Mouse (Mus musculus) lung, embryonic 14.5 days (tissue): ENCODE data around the gene Cse1l. TPM values are rescaled to one million over a fixed set of nuclear protein-coding genes. Genes with fewer than 3 reads are reported as not detected.

Source experiments
- ATAC-seq: fragments of 200-750 bp; cut with Nextera tagmentation; 2 replicates; pipeline ENCODE4 v1.8.0; 2017; ENCODE audit warnings: mild to moderate bottlenecking, moderate TSS enrichment, moderate library complexity; ENCODE audit not compliant: insufficient read depth
- DNase-seq: peaks from one replicate; pipeline ENCODE4 v3.0.0-alpha.2; 2015
- H3K27ac ChIP-seq: fragments of 300-500 bp; sonication (generic); 2 replicates; pipeline ENCODE4 v1.5.1; 2014; ENCODE audit warnings: low read depth, mild to moderate bottlenecking, moderate library complexity
- H3K27me3 ChIP-seq: fragments of 300-500 bp; sonication (generic); 2 replicates; pipeline ENCODE4 v1.6.1; 2014; ENCODE audit warnings: low read length, control low read depth; ENCODE audit not compliant: insufficient read depth
- H3K36me3 ChIP-seq: fragments of 300-500 bp; sonication (generic); 2 replicates; pipeline ENCODE4 v1.6.1; 2014; ENCODE audit warnings: control low read depth; ENCODE audit not compliant: insufficient read depth
- H3K4me1 ChIP-seq: fragments of 300-500 bp; sonication (generic); 2 replicates; pipeline ENCODE4 v1.6.1; 2014; ENCODE audit warnings: antibody characterized with exemption, control low read depth; ENCODE audit not compliant: insufficient read depth
- H3K4me2 ChIP-seq: fragments of 300-500 bp; sonication (generic); 2 replicates; pipeline ENCODE4 v1.6.1; 2014; ENCODE audit warnings: mild to moderate bottlenecking
- H3K4me3 ChIP-seq: fragments of 300-500 bp; sonication (generic); 2 replicates; pipeline ENCODE4 v1.5.1; 2014; ENCODE audit warnings: low read depth, low read length
- H3K9ac ChIP-seq: fragments of 300-500 bp; sonication (generic); 2 replicates; pipeline ENCODE4 v1.6.1; 2014
- H3K9me3 ChIP-seq: fragments of 300-500 bp; sonication (generic); 2 replicates; pipeline ENCODE4 v1.6.1; 2016; ENCODE audit warnings: low read depth, low read length, control low read depth
- CTCF ChIP-seq: IDR thresholded peaks from 2 replicates; pipeline ENCODE4 v1.5.1; 2016; ENCODE audit warnings: antibody characterized with exemption, low read depth
- WGBS: fragments of 180-500 bp; shearing (Covaris S2); extraction: QIAGEN DNeasy Blood & Tissue Kit; methylation state at CpG from one replicate; pipeline ENCODE4 v1.1.7; 2014; 5-methylcytosine and 5-hydroxymethylcytosine counted together
- polyA plus RNA-seq: library from polyadenylated mRNA; unstranded; fragments of >200 nt; fragmentation: Nextera tagmentation; extraction: Ambion mirVana; gene quantifications from 2 replicates; pipeline ENCODE4 v1.2.1, GENCODE M21; 2014

Gene Cse1l
- polyA plus RNA-seq, 1 experiment from 2014 or later: 177 TPM

- Histone ChIP-seq H3K27me3 (no peaks in the 10 kb centered on the region), H3K27ac (no peak overlapping the region), H3K4me2 (no peak overlapping the region), H3K36me3 (peaks cover 71% of the 10 kb centered on the region), H3K9ac (no peak overlapping the region), H3K4me1 (no peaks in the 10 kb centered on the region), H3K4me3 (no peak overlapping the region), H3K9me3 (no peaks in the 10 kb centered on the region)
- DNase-seq: peak; percentile 7
- ATAC-seq: no peak
- TF ChIP-seq CTCF: no peak
- WGBS: 69% methylated on average over 10 of the region's 10 CpGs
Observed at GRCm38 (mm10) chr2:166870899-166871298, 34.9 kb upstream of the Cse1l start.

DNA sequence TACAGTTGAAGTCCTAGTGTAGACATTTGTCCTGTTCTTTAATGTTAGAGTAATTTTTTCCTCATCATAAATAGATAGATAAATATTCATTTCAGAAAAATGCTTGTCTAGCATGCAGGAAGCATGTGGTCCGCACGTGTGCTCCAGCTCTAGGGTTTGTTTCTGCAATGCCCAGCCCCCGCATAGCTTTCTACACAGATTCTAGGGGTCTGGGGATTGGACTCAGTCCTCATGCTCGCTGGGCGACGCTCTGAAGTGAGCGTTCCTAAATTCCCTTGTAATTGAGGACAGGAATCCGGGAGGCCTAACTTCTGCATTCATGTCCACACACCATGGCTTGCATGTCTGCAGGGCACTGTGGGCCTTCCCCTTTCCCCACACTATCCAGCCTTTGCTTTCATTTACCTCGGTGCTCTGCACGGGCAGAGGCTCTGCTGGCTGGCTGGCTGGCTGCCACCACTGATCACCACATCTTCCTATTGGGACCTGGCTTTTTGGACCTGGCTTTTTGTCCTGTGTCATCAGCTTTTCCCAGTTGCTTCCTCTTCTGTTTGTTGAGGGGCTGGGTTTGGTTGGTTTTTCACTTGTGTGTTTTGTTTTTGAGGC is 31.1 kb upstream of the Cse1l start:
- H3K4me1 ChIP-seq: no peaks in the 10 kb centered on the region
- H3K27ac ChIP-seq: no peak overlapping the region
- no peak overlapping the region for H3K4me3 ChIP-seq
- peaks cover 59% of the 10 kb centered on the region for H3K36me3 ChIP-seq
- DNase-seq (no peak), ATAC-seq (no peak)
- H3K27me3 ChIP-seq: no peaks in the 10 kb centered on the region
- no peak overlapping the region; the same call in 1 of the 2 replicates for H3K9ac ChIP-seq
- whole genome bisulfite sequencing: 83% methylated on average over 10 of the region's 10 CpGs
- no peak for TF ChIP-seq CTCF
- no peak overlapping the region for H3K4me2 ChIP-seq
- H3K9me3 ChIP-seq: no peaks in the 10 kb centered on the region

GRCm38 (mm10) chr2:166875561-166875960 is 30.3 kb upstream of the Cse1l start:
- no peak for TF ChIP-seq CTCF
- Histone ChIP-seq H3K4me1 (no peaks in the 10 kb centered on the region), H3K36me3 (peaks cover 53% of the 10 kb centered on the region), H3K9me3 (no peaks in the 10 kb centered on the region), H3K4me2 (no peak overlapping the region), H3K27ac (no peak overlapping the region), H3K27me3 (no peaks in the 10 kb centered on the region), H3K4me3 (no peak overlapping the region), H3K9ac (no peak overlapping the region)
- no peak for DNase-seq
- ATAC-seq: no peak
- 84% methylated on average over 6 of the region's 6 CpGs for WGBS

DNA sequence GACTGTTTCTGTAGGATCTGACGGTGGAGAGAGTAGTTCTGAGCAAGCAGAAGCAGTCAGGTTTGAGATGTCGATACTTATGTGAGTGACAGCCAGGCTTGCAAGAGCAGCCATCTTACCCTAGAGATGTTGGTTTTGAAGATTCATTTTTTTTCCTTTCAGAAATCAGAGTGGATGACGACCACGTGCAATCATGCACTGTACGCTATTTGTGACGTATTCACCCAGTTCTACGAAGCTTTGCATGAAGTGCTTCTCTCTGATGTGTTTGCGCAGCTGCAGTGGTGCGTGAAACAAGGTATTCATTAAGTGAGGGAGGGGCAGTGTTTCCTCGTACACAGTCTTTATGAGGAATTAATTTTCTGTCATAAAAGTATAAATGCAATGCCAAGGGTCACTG is 29.5 kb upstream of the Cse1l start:
- H3K27me3 ChIP-seq: no peaks in the 10 kb centered on the region
- H3K4me3 ChIP-seq: no peak overlapping the region
- no peaks in the 10 kb centered on the region for H3K9me3 ChIP-seq
- no peak overlapping the region for H3K9ac ChIP-seq
- DNase-seq (no peak), ATAC-seq (no peak)
- no peak overlapping the region for H3K27ac ChIP-seq
- WGBS: 78% methylated on average over 10 of the region's 10 CpGs
- H3K4me1 ChIP-seq: no peaks in the 10 kb centered on the region
- no peak for TF ChIP-seq CTCF
- peaks cover 48% of the 10 kb centered on the region for H3K36me3 ChIP-seq
- H3K4me2 ChIP-seq: no peak overlapping the region

DNA sequence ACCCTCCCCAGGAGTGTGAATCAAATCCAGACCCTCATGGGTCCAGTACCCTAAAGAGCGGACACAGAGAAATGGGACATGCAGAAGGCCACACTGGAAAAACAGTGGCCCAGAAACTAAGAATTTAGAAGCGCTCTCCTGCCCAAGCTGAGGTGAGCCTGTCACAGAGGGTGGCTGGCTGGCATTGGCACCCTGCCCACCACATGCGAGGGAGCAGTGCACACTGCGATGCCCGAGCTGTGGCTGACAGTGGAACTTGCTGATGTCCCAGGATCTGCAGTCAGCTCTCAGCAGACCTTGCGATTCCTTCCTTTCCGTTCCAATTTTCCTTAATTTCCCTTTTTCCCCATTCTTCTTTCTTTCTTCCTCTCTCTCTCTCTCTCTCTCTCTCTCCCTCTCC is 20.8 kb upstream of the Cse1l start:
- no peak for TF ChIP-seq CTCF
- 88% methylated on average over 7 of the region's 7 CpGs for WGBS
- H3K27ac ChIP-seq: no peak overlapping the region

DNA sequence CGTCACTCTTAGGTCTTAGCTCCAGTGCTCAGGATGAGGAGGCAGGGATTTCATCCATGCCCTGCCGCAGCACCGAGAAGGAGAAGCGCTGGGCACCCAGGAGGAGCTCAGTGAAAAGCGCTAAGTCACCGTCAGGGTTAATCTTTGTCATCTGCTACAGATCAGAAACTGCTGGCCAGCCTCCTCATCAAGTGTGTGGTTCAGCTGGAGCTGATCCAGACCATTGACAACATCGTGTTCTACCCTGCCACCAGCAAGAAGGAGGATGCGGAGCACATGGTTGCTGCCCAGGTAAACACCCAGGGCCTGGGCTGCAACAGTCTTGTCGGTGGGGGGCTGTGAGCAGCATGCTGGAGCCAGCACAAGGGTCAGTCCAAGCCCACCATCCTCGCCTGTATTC is 20.2 kb upstream of the Cse1l start:
- no peak overlapping the region for H3K4me2 ChIP-seq
- WGBS: 71% methylated on average over 10 of the region's 10 CpGs
- H3K36me3 ChIP-seq: peaks cover 13% of the 10 kb centered on the region; the same call in 1 of the 2 replicates
- H3K27ac ChIP-seq: no peak overlapping the region
- H3K4me3 ChIP-seq: no peak overlapping the region
- no peak overlapping the region for H3K9ac ChIP-seq
- H3K27me3 ChIP-seq: no peaks in the 10 kb centered on the region
- DNase-seq (no peak), ATAC-seq (no peak)
- H3K4me1 ChIP-seq: no peaks in the 10 kb centered on the region
- H3K9me3 ChIP-seq: no peaks in the 10 kb centered on the region
- TF ChIP-seq CTCF: no peak

More for the DNA sequence above, 20.8 kb upstream of the Cse1l start:
- H3K4me3 ChIP-seq: no peak overlapping the region
- no peaks in the 10 kb centered on the region for H3K9me3 ChIP-seq
- no peak overlapping the region for H3K9ac ChIP-seq
- ATAC-seq: no peak
- peaks cover 12% of the 10 kb centered on the region; the same call in 1 of the 2 replicates for H3K36me3 ChIP-seq
- no peaks in the 10 kb centered on the region for H3K4me1 ChIP-seq
- no peak for DNase-seq
- H3K4me2 ChIP-seq: no peak overlapping the region
- H3K27me3 ChIP-seq: no peaks in the 10 kb centered on the region

GRCm38 (mm10) chr2:166886231-166886630 is 19.6 kb upstream of the Cse1l start:
- no peak for TF ChIP-seq CTCF

GRCm38 (mm10) chr2:166887816-166888215 is 18.0 kb upstream of the Cse1l start:
- H3K4me2 ChIP-seq: no peak overlapping the region
- no peak overlapping the region for H3K9ac ChIP-seq
- no peaks in the 10 kb centered on the region for H3K9me3 ChIP-seq
- peak; percentile 49 for TF ChIP-seq CTCF
- H3K27ac ChIP-seq: no peak overlapping the region
- peak; percentile 31 for DNase-seq
- H3K4me3 ChIP-seq: no peak overlapping the region
- H3K27me3 ChIP-seq: no peaks in the 10 kb centered on the region
- WGBS: 38% methylated on average over 11 of the region's 11 CpGs
- ATAC-seq: no peak
- H3K36me3 ChIP-seq: peaks cover 28% of the 10 kb centered on the region
- H3K4me1 ChIP-seq: no peaks in the 10 kb centered on the region

More at GRCm38 (mm10) chr2:166886231-166886630, 19.6 kb upstream of the Cse1l start:
- no peak overlapping the region for H3K4me2 ChIP-seq
- no peaks in the 10 kb centered on the region for H3K9me3 ChIP-seq
- no peaks in the 10 kb centered on the region for H3K27me3 ChIP-seq
- H3K4me1 ChIP-seq: no peaks in the 10 kb centered on the region
- ATAC-seq (no peak), DNase-seq (no peak)
- no peak overlapping the region for H3K9ac ChIP-seq
- 75% methylated on average over 3 of the region's 3 CpGs for WGBS
- no peak overlapping the region for H3K27ac ChIP-seq
- H3K36me3 ChIP-seq: peaks cover 17% of the 10 kb centered on the region; the same call in 1 of the 2 replicates
- no peak overlapping the region for H3K4me3 ChIP-seq
